Mouse (Mus musculus): ENCODE measurements at regions not wholly inside any gene's neighbourhood (a gene's known extent, or its start where the extent isn't known, plus 50 kb on each side); places are given as distances from the start of the nearest gene placed in this dataset.

- DNase-seq (ENCODE audit: low read depth, low spot score), result no peak
Measured at GRCm38 (mm10) chr5:51763599-51763998, 196.1 kb upstream of the Ppargc1a start.

GRCm38 (mm10) chr5:51762352-51762751 is 194.8 kb upstream of the Ppargc1a start:
- DNase-seq (ENCODE audit: low read depth, low spot score), result no peak

- DNase-seq (ENCODE audit: low read depth, low spot score), result no peak
Measured at GRCm38 (mm10) chr5:51758289-51758688, 190.8 kb upstream of the Ppargc1a start.

- no peak for DNase-seq (ENCODE audit: low read depth, low spot score)
Measured at GRCm38 (mm10) chr5:51757864-51758263, 190.3 kb upstream of the Ppargc1a start.

- no peak for DNase-seq (ENCODE audit: low read depth, low spot score)
Measured at GRCm38 (mm10) chr5:51752024-51752423, 184.5 kb upstream of the Ppargc1a start.

- no peak for DNase-seq (ENCODE audit: low read depth, low spot score)
Measured at GRCm38 (mm10) chr5:51750456-51750855, 182.9 kb upstream of the Ppargc1a start.

- no peak for DNase-seq (ENCODE audit: low read depth, low spot score)
Measured at GRCm38 (mm10) chr5:51740893-51741292, 173.4 kb upstream of the Ppargc1a start.

GRCm38 (mm10) chr5:51730241-51730640 is 162.7 kb upstream of the Ppargc1a start:
- no peak for DNase-seq (ENCODE audit: low read depth, low spot score)

- no peak for DNase-seq (ENCODE audit: low read depth, low spot score)
Measured at GRCm38 (mm10) chr5:51729771-51730170, 162.2 kb upstream of the Ppargc1a start.

- no peak for DNase-seq (ENCODE audit: low read depth, low spot score)
Measured at GRCm38 (mm10) chr5:51726762-51727161, 159.2 kb upstream of the Ppargc1a start.

GRCm38 (mm10) chr5:51718911-51719310 is 151.4 kb upstream of the Ppargc1a start:
- DNase-seq (ENCODE audit: low read depth, low spot score), result no peak

- no peak for DNase-seq (ENCODE audit: low read depth, low spot score)
Measured at GRCm38 (mm10) chr5:51718451-51718850, 150.9 kb upstream of the Ppargc1a start.

- DNase-seq (ENCODE audit: low read depth, low spot score), result no peak
Measured at GRCm38 (mm10) chr5:51711860-51712560, 144.5 kb upstream of the Ppargc1a start.

- no peak for DNase-seq (ENCODE audit: low read depth, low spot score)
Measured at GRCm38 (mm10) chr5:51710664-51711063, 143.1 kb upstream of the Ppargc1a start.

GRCm38 (mm10) chr5:51709447-51709991 is 142.0 kb upstream of the Ppargc1a start:
- no peak for DNase-seq (ENCODE audit: low read depth, low spot score)

GRCm38 (mm10) chr5:51679884-51680283 is 112.4 kb upstream of the Ppargc1a start:
- DNase-seq (ENCODE audit: low read depth, low spot score), result peak; percentile 22

- no peak for DNase-seq (ENCODE audit: low read depth, low spot score)
Measured at GRCm38 (mm10) chr5:51671190-51671589, 103.7 kb upstream of the Ppargc1a start.

GRCm38 (mm10) chr5:51665241-51665640 is 97.7 kb upstream of the Ppargc1a start:
- no peak for DNase-seq (ENCODE audit: low read depth, low spot score)

- no peak for DNase-seq (ENCODE audit: low read depth, low spot score)
Measured at GRCm38 (mm10) chr5:51658232-51658896, 90.8 kb upstream of the Ppargc1a start.

GRCm38 (mm10) chr5:51653507-51653906 is 86.0 kb upstream of the Ppargc1a start:
- DNase-seq (ENCODE audit: low read depth, low spot score), result no peak

- no peak for DNase-seq (ENCODE audit: low read depth, low spot score)
Measured at GRCm38 (mm10) chr5:51624400-51624799, 56.9 kb upstream of the Ppargc1a start.

All from brain, embryonic 18.5 days (tissue).